Mouse (Mus musculus): ENCODE data around the gene Ikzf3. TPM values are rescaled to one million over a fixed set of nuclear protein-coding genes. Genes with fewer than 3 reads are reported as not detected.

Gene Ikzf3
- polyA plus RNA-seq, 1 experiment from 2014 or later, result not detected

GRCm38 (mm10) chr11:98474967-98475366, 70.9 kb downstream of the Ikzf3 start:
- Histone ChIP-seq H3K4me1 (ENCODE audit: control insufficient read depth, insufficient read depth, low read length) (no peaks in the 10 kb centered on the region), H3K4me3 (ENCODE audit: low read depth, low read length) (no peak overlapping the region), H3K36me3 (ENCODE audit: control insufficient read depth, insufficient read depth, low read length) (no peaks in the 10 kb centered on the region), H3K9ac (ENCODE audit: low read length) (no peak overlapping the region), H3K9me3 (ENCODE audit: control insufficient read depth, low read length) (no peaks in the 10 kb centered on the region), H3K4me2 (ENCODE audit: low read depth) (no peak overlapping the region), H3K27ac (ENCODE audit: low read depth, low read length) (no peak overlapping the region), H3K27me3 (ENCODE audit: control insufficient read depth, insufficient read depth, low read length) (no peaks in the 10 kb centered on the region)
- no peak for DNase-seq (ENCODE audit: low spot score)
- ATAC-seq (ENCODE audit: insufficient read depth, low FRiP score, low TSS enrichment), result no peak
- 89% methylated on average over 11 of the region's 11 CpGs for WGBS

GRCm38 (mm10) chr11:98473916-98474479, 71.8 kb downstream of the Ikzf3 start:
- Histone ChIP-seq H3K27ac (ENCODE audit: low read depth, low read length) (no peak overlapping the region), H3K9me3 (ENCODE audit: control insufficient read depth, low read length) (no peaks in the 10 kb centered on the region), H3K4me1 (ENCODE audit: control insufficient read depth, insufficient read depth, low read length) (no peaks in the 10 kb centered on the region), H3K4me2 (ENCODE audit: low read depth) (no peak overlapping the region), H3K36me3 (ENCODE audit: control insufficient read depth, insufficient read depth, low read length) (no peaks in the 10 kb centered on the region), H3K4me3 (ENCODE audit: low read depth, low read length) (no peak overlapping the region), H3K9ac (ENCODE audit: low read length) (no peak overlapping the region), H3K27me3 (ENCODE audit: control insufficient read depth, insufficient read depth, low read length) (no peaks in the 10 kb centered on the region)
- WGBS, result 75% methylated on average over 8 of the region's 8 CpGs
- ATAC-seq (ENCODE audit: insufficient read depth, low FRiP score, low TSS enrichment) (no peak), DNase-seq (ENCODE audit: low spot score) (no peak)

GRCm38 (mm10) chr11:98472696-98473095, 73.1 kb downstream of the Ikzf3 start:
- H3K9me3 ChIP-seq (ENCODE audit: control insufficient read depth, low read length), result no peaks in the 10 kb centered on the region
- H3K36me3 ChIP-seq (ENCODE audit: control insufficient read depth, insufficient read depth, low read length), result no peaks in the 10 kb centered on the region
- ATAC-seq (ENCODE audit: insufficient read depth, low FRiP score, low TSS enrichment) (no peak), DNase-seq (ENCODE audit: low spot score) (no peak)
- H3K27me3 ChIP-seq (ENCODE audit: control insufficient read depth, insufficient read depth, low read length), result no peaks in the 10 kb centered on the region
- H3K4me2 ChIP-seq (ENCODE audit: low read depth), result no peak overlapping the region
- 42% methylated on average over 4 of the region's 4 CpGs for WGBS
- no peak overlapping the region for H3K27ac ChIP-seq (ENCODE audit: low read depth, low read length)
- no peak overlapping the region for H3K4me3 ChIP-seq (ENCODE audit: low read depth, low read length)
- H3K4me1 ChIP-seq (ENCODE audit: control insufficient read depth, insufficient read depth, low read length), result no peaks in the 10 kb centered on the region
- no peak overlapping the region for H3K9ac ChIP-seq (ENCODE audit: low read length)

- Histone ChIP-seq H3K27ac (ENCODE audit: low read depth, low read length) (no peak overlapping the region), H3K4me2 (ENCODE audit: low read depth) (no peak overlapping the region), H3K9ac (ENCODE audit: low read length) (no peak overlapping the region), H3K36me3 (ENCODE audit: control insufficient read depth, insufficient read depth, low read length) (no peaks in the 10 kb centered on the region), H3K4me3 (ENCODE audit: low read depth, low read length) (no peak overlapping the region), H3K9me3 (ENCODE audit: control insufficient read depth, low read length) (no peaks in the 10 kb centered on the region), H3K27me3 (ENCODE audit: control insufficient read depth, insufficient read depth, low read length) (no peaks in the 10 kb centered on the region), H3K4me1 (ENCODE audit: control insufficient read depth, insufficient read depth, low read length) (no peaks in the 10 kb centered on the region)
- DNase-seq (ENCODE audit: low spot score) (no peak), ATAC-seq (ENCODE audit: insufficient read depth, low FRiP score, low TSS enrichment) (no peak)
- WGBS, result 78% methylated on average over 6 of the region's 6 CpGs
Measured at GRCm38 (mm10) chr11:98470795-98471194, 75.0 kb downstream of the Ikzf3 start.

- ATAC-seq (ENCODE audit: insufficient read depth, low FRiP score, low TSS enrichment) (no peak), DNase-seq (ENCODE audit: low spot score) (no peak)
- H3K4me2 ChIP-seq (ENCODE audit: low read depth), result no peak overlapping the region
- no peaks in the 10 kb centered on the region for H3K27me3 ChIP-seq (ENCODE audit: control insufficient read depth, insufficient read depth, low read length)
- no peak overlapping the region for H3K4me3 ChIP-seq (ENCODE audit: low read depth, low read length)
- no peak overlapping the region for H3K9ac ChIP-seq (ENCODE audit: low read length)
- 84% methylated on average over 22 of the region's 22 CpGs for WGBS
- H3K9me3 ChIP-seq (ENCODE audit: control insufficient read depth, low read length), result no peaks in the 10 kb centered on the region
- no peak overlapping the region for H3K27ac ChIP-seq (ENCODE audit: low read depth, low read length)
- no peaks in the 10 kb centered on the region for H3K4me1 ChIP-seq (ENCODE audit: control insufficient read depth, insufficient read depth, low read length)
- H3K36me3 ChIP-seq (ENCODE audit: control insufficient read depth, insufficient read depth, low read length), result no peaks in the 10 kb centered on the region
Measured at GRCm38 (mm10) chr11:98469761-98470714, 75.8 kb downstream of the Ikzf3 start.

- no peaks in the 10 kb centered on the region for H3K9me3 ChIP-seq (ENCODE audit: control insufficient read depth, low read length)
- no peak for DNase-seq (ENCODE audit: low spot score)
- no peak overlapping the region for H3K4me3 ChIP-seq (ENCODE audit: low read depth, low read length)
- no peak for ATAC-seq (ENCODE audit: insufficient read depth, low FRiP score, low TSS enrichment)
- no peaks in the 10 kb centered on the region for H3K4me1 ChIP-seq (ENCODE audit: control insufficient read depth, insufficient read depth, low read length)
- H3K4me2 ChIP-seq (ENCODE audit: low read depth), result no peak overlapping the region
- no peak overlapping the region for H3K27ac ChIP-seq (ENCODE audit: low read depth, low read length)
- H3K9ac ChIP-seq (ENCODE audit: low read length), result no peak overlapping the region
- peaks cover 4% of the 10 kb centered on the region for H3K27me3 ChIP-seq (ENCODE audit: control insufficient read depth, insufficient read depth, low read length)
- H3K36me3 ChIP-seq (ENCODE audit: control insufficient read depth, insufficient read depth, low read length), result no peaks in the 10 kb centered on the region
- WGBS, result 80% methylated on average over 6 of the region's 6 CpGs
Measured at GRCm38 (mm10) chr11:98464516-98464915, 81.3 kb downstream of the Ikzf3 start.

- no peak for DNase-seq (ENCODE audit: low spot score)
- no peak overlapping the region for H3K9ac ChIP-seq (ENCODE audit: low read length)
- H3K36me3 ChIP-seq (ENCODE audit: control insufficient read depth, insufficient read depth, low read length), result no peaks in the 10 kb centered on the region
- H3K4me3 ChIP-seq (ENCODE audit: low read depth, low read length), result no peak overlapping the region
- H3K4me2 ChIP-seq (ENCODE audit: low read depth), result no peak overlapping the region
- H3K9me3 ChIP-seq (ENCODE audit: control insufficient read depth, low read length), result no peaks in the 10 kb centered on the region
- no peak for ATAC-seq (ENCODE audit: insufficient read depth, low FRiP score, low TSS enrichment)
- no peaks in the 10 kb centered on the region for H3K4me1 ChIP-seq (ENCODE audit: control insufficient read depth, insufficient read depth, low read length)
- 93% methylated on average over 9 of the region's 9 CpGs for WGBS
- peaks cover 10% of the 10 kb centered on the region for H3K27me3 ChIP-seq (ENCODE audit: control insufficient read depth, insufficient read depth, low read length)
- no peak overlapping the region for H3K27ac ChIP-seq (ENCODE audit: low read depth, low read length)
Measured at GRCm38 (mm10) chr11:98463911-98464310, 81.9 kb downstream of the Ikzf3 start.

GRCm38 (mm10) chr11:98462255-98462654, 83.6 kb downstream of the Ikzf3 start:
- no peak overlapping the region for H3K4me3 ChIP-seq (ENCODE audit: low read depth, low read length)
- H3K9ac ChIP-seq (ENCODE audit: low read length), result no peak overlapping the region
- no peaks in the 10 kb centered on the region for H3K36me3 ChIP-seq (ENCODE audit: control insufficient read depth, insufficient read depth, low read length)
- 90% methylated on average over 6 of the region's 6 CpGs for WGBS
- peaks cover 19% of the 10 kb centered on the region for H3K27me3 ChIP-seq (ENCODE audit: control insufficient read depth, insufficient read depth, low read length)
- DNase-seq (ENCODE audit: low spot score) (no peak), ATAC-seq (ENCODE audit: insufficient read depth, low FRiP score, low TSS enrichment) (no peak)
- H3K4me2 ChIP-seq (ENCODE audit: low read depth), result no peak overlapping the region
- H3K4me1 ChIP-seq (ENCODE audit: control insufficient read depth, insufficient read depth, low read length), result no peaks in the 10 kb centered on the region
- H3K27ac ChIP-seq (ENCODE audit: low read depth, low read length), result no peak overlapping the region
- H3K9me3 ChIP-seq (ENCODE audit: control insufficient read depth, low read length), result no peaks in the 10 kb centered on the region
